Mouse (Mus musculus) embryonic facial prominence, embryonic 13.5 days (tissue): ENCODE data around the gene Trim58. TPM values are rescaled to one million over a fixed set of nuclear protein-coding genes. Genes with fewer than 3 reads are reported as not detected.

Experiments
- ATAC-seq: fragments of 200-750 bp; cut with Nextera tagmentation; 2 replicates; pipeline ENCODE4 v1.8.0; 2017; ENCODE audit warnings: low read depth; ENCODE audit not compliant: insufficient number of reproducible peaks, insufficient read depth, low FRiP score, low TSS enrichment
- H3K27ac ChIP-seq: fragments of 300-500 bp; sonication (generic); 2 replicates; pipeline ENCODE4 v1.5.1; 2015; ENCODE audit warnings: moderate library complexity, mild to moderate bottlenecking, inconsistent platforms
- H3K27me3 ChIP-seq: fragments of 300-500 bp; sonication (generic); 2 replicates; pipeline ENCODE4 v1.6.1; 2015; ENCODE audit warnings: mild to moderate bottlenecking, inconsistent platforms
- H3K36me3 ChIP-seq: fragments of 300-500 bp; sonication (generic); 2 replicates; pipeline ENCODE4 v1.6.1; 2015; ENCODE audit warnings: mild to moderate bottlenecking, inconsistent platforms
- H3K4me1 ChIP-seq: fragments of 300-500 bp; sonication (generic); 2 replicates; pipeline ENCODE4 v1.6.1; 2015; ENCODE audit warnings: inconsistent platforms
- H3K4me2 ChIP-seq: fragments of 300-500 bp; sonication (generic); 2 replicates; pipeline ENCODE4 v1.6.1; 2015; ENCODE audit warnings: moderate library complexity, mild to moderate bottlenecking, inconsistent platforms
- H3K4me3 ChIP-seq: fragments of 300-500 bp; sonication (generic); 2 replicates; pipeline ENCODE4 v1.5.1; 2015; ENCODE audit warnings: mild to moderate bottlenecking, inconsistent platforms
- H3K9ac ChIP-seq: fragments of 300-500 bp; sonication (generic); 2 replicates; pipeline ENCODE4 v1.6.1; 2015; ENCODE audit warnings: mild to moderate bottlenecking, inconsistent platforms
- H3K9me3 ChIP-seq: fragments of 300-500 bp; sonication (generic); 2 replicates; pipeline ENCODE4 v1.6.1; 2016; ENCODE audit warnings: inconsistent platforms
- WGBS: fragments of 180-500 bp; shearing (Covaris S2); methylation state at CpG from one replicate; pipeline ENCODE4 v1.1.7; 2015; ENCODE audit warnings: mixed read lengths; 5-methylcytosine and 5-hydroxymethylcytosine counted together
- polyA plus RNA-seq: library from polyadenylated mRNA; unstranded; fragments of >200 nt; fragmentation: Nextera tagmentation; extraction: Ambion mirVana; gene quantifications from 2 replicates; pipeline ENCODE4 v1.2.1, GENCODE M21; 2015

Gene Trim58
- polyA plus RNA-seq, 1 experiment from 2014 or later = 0.13 TPM

- H3K4me2 ChIP-seq = no peak overlapping the region
- no peak overlapping the region for H3K4me3 ChIP-seq
- no peaks in the 10 kb centered on the region for H3K27me3 ChIP-seq
- 62% methylated on average over 3 of the region's 3 CpGs for WGBS
- no peaks in the 10 kb centered on the region for H3K9me3 ChIP-seq
- ATAC-seq = no peak
- no peak overlapping the region for H3K27ac ChIP-seq
- H3K36me3 ChIP-seq = no peaks in the 10 kb centered on the region
- H3K4me1 ChIP-seq = no peaks in the 10 kb centered on the region
- no peak overlapping the region for H3K9ac ChIP-seq
These were observed 21.9 kb upstream of the Trim58 start for GRCm38 (mm10) chr11:58618369-58618768.

- Histone ChIP-seq H3K9me3 (no peaks in the 10 kb centered on the region), H3K36me3 (no peaks in the 10 kb centered on the region), H3K4me3 (no peak overlapping the region), H3K27me3 (no peaks in the 10 kb centered on the region), H3K4me1 (no peaks in the 10 kb centered on the region), H3K4me2 (no peak overlapping the region), H3K27ac (no peak overlapping the region), H3K9ac (no peak overlapping the region)
- 76% methylated on average over 6 of the region's 6 CpGs for WGBS
- no peak for ATAC-seq
These were observed 21.5 kb upstream of the Trim58 start for GRCm38 (mm10) chr11:58618793-58619192.

GRCm38 (mm10) chr11:58626146-58626545 is 14.1 kb upstream of the Trim58 start:
- H3K4me3 ChIP-seq = no peak overlapping the region
- no peak overlapping the region for H3K4me2 ChIP-seq
- H3K9me3 ChIP-seq = no peaks in the 10 kb centered on the region
- ATAC-seq = no peak
- no peaks in the 10 kb centered on the region for H3K27me3 ChIP-seq
- H3K9ac ChIP-seq = no peak overlapping the region
- H3K36me3 ChIP-seq = no peaks in the 10 kb centered on the region
- no peaks in the 10 kb centered on the region for H3K4me1 ChIP-seq
- no peak overlapping the region for H3K27ac ChIP-seq
- 63% methylated on average over 4 of the region's 4 CpGs for WGBS

- no peaks in the 10 kb centered on the region; the same call in 1 of the 2 replicates for H3K27me3 ChIP-seq
- H3K36me3 ChIP-seq = no peaks in the 10 kb centered on the region
- H3K4me2 ChIP-seq = no peak within 1 kb of the TSS
- H3K9ac ChIP-seq = no peak within 1 kb of the TSS
- no peak within 1 kb of the TSS for H3K27ac ChIP-seq
- H3K9me3 ChIP-seq = no peaks in the 10 kb centered on the region
- H3K4me3 ChIP-seq = no peak within 1 kb of the TSS
- no peak for ATAC-seq
- H3K4me1 ChIP-seq = no peaks in the 10 kb centered on the region
- WGBS = 75% methylated on average over 5 of the region's 5 CpGs
These were observed 9.9 kb upstream of the Trim58 start, which contains the start of gene Olfr323 for GRCm38 (mm10) chr11:58630401-58630800. Gene Olfr323 (minus strand): TSS chr11:58630501.

- no peak overlapping the region for H3K27ac ChIP-seq
- H3K27me3 ChIP-seq = peaks cover 27% of the 10 kb centered on the region
- H3K9ac ChIP-seq = no peak overlapping the region
- no peak overlapping the region for H3K4me2 ChIP-seq
- no peaks in the 10 kb centered on the region for H3K9me3 ChIP-seq
- WGBS = 60% methylated on average over 4 of the region's 4 CpGs
- H3K36me3 ChIP-seq = no peaks in the 10 kb centered on the region
- ATAC-seq = no peak
- no peak overlapping the region for H3K4me3 ChIP-seq
- no peaks in the 10 kb centered on the region for H3K4me1 ChIP-seq
These were observed 5.4 kb upstream of the Trim58 start for GRCm38 (mm10) chr11:58634878-58635277.

- no peak for ATAC-seq
These were observed 3.8 kb upstream of the Trim58 start for GRCm38 (mm10) chr11:58636376-58636977.

GRCm38 (mm10) chr11:58638176-58638701 is 2.0 kb upstream of the Trim58 start:
- Histone ChIP-seq H3K36me3 (no peaks in the 10 kb centered on the region), H3K27me3 (peaks cover 50% of the 10 kb centered on the region), H3K4me3 (no peak overlapping the region), H3K9ac (no peak overlapping the region), H3K27ac (no peak overlapping the region), H3K4me1 (peaks cover 11% of the 10 kb centered on the region), H3K9me3 (no peaks in the 10 kb centered on the region), H3K4me2 (no peak overlapping the region)
- ATAC-seq = no peak
- WGBS = 44% methylated on average over 7 of the region's 7 CpGs

More at GRCm38 (mm10) chr11:58636376-58636977, 3.8 kb upstream of the Trim58 start:
- peaks cover 43% of the 10 kb centered on the region for H3K27me3 ChIP-seq
- peaks cover 11% of the 10 kb centered on the region for H3K4me1 ChIP-seq
- H3K27ac ChIP-seq = no peak overlapping the region
- WGBS = 22% methylated on average over 4 of the region's 4 CpGs
- H3K9ac ChIP-seq = no peak overlapping the region
- H3K36me3 ChIP-seq = no peaks in the 10 kb centered on the region
- H3K4me3 ChIP-seq = no peak overlapping the region
- H3K9me3 ChIP-seq = no peaks in the 10 kb centered on the region
- H3K4me2 ChIP-seq = no peak overlapping the region

- 34% methylated on average over 14 of the region's 14 CpGs for WGBS
- H3K27ac ChIP-seq = no peak overlapping the region
- H3K36me3 ChIP-seq = no peaks in the 10 kb centered on the region
- H3K4me3 ChIP-seq = peak overlapping the region; percentile 40
- peaks cover 57% of the 10 kb centered on the region for H3K27me3 ChIP-seq
- H3K9ac ChIP-seq = no peak overlapping the region
- no peak for ATAC-seq
- H3K4me2 ChIP-seq = peak overlapping the region; percentile 71
- H3K9me3 ChIP-seq = no peaks in the 10 kb centered on the region
- H3K4me1 ChIP-seq = peaks cover 11% of the 10 kb centered on the region
These were observed 792 bp downstream of the Trim58 start for GRCm38 (mm10) chr11:58641057-58641456.

- H3K4me2 ChIP-seq = no peak overlapping the region
- no peaks in the 10 kb centered on the region for H3K36me3 ChIP-seq
- H3K9me3 ChIP-seq = no peaks in the 10 kb centered on the region
- H3K27ac ChIP-seq = no peak overlapping the region
- peaks cover 56% of the 10 kb centered on the region for H3K27me3 ChIP-seq
- 82% methylated on average over 13 of the region's 13 CpGs for WGBS
- H3K4me3 ChIP-seq = no peak overlapping the region
- H3K9ac ChIP-seq = no peak overlapping the region
- peaks cover 11% of the 10 kb centered on the region for H3K4me1 ChIP-seq
- ATAC-seq = no peak
These were observed 1.5 kb downstream of the Trim58 start for GRCm38 (mm10) chr11:58641638-58642358.

- no peak for ATAC-seq
- Histone ChIP-seq H3K9ac (no peak overlapping the region), H3K36me3 (no peaks in the 10 kb centered on the region), H3K4me2 (no peak overlapping the region), H3K27ac (no peak overlapping the region), H3K27me3 (peaks cover 44% of the 10 kb centered on the region), H3K4me1 (peaks cover 11% of the 10 kb centered on the region), H3K4me3 (no peak overlapping the region), H3K9me3 (no peaks in the 10 kb centered on the region)
- WGBS = 42% methylated on average over 6 of the region's 6 CpGs
These were observed 3.1 kb downstream of the Trim58 start for GRCm38 (mm10) chr11:58643350-58643749.

GRCm38 (mm10) chr11:58655151-58655550 is 14.9 kb downstream of the Trim58 start:
- Histone ChIP-seq H3K4me1 (no peaks in the 10 kb centered on the region), H3K36me3 (no peaks in the 10 kb centered on the region), H3K9me3 (no peaks in the 10 kb centered on the region), H3K27me3 (no peaks in the 10 kb centered on the region), H3K4me3 (no peak overlapping the region), H3K4me2 (no peak overlapping the region), H3K9ac (no peak overlapping the region), H3K27ac (no peak overlapping the region)
- ATAC-seq = no peak
- 76% methylated on average over 3 of the region's 3 CpGs for WGBS

GRCm38 (mm10) chr11:58658596-58658995 is 18.3 kb downstream of the Trim58 start, which contains the start of gene Olfr322:
Gene Olfr322 (plus strand): TSS chr11:58658782.
- no peak within 1 kb of the TSS for H3K4me2 ChIP-seq
- no peaks in the 10 kb centered on the region for H3K9me3 ChIP-seq
- no peak within 1 kb of the TSS for H3K4me3 ChIP-seq
- no peaks in the 10 kb centered on the region for H3K4me1 ChIP-seq
- 87% methylated on average over 4 of the region's 4 CpGs for WGBS
- ATAC-seq = no peak
- no peak within 1 kb of the TSS for H3K27ac ChIP-seq
- no peaks in the 10 kb centered on the region for H3K36me3 ChIP-seq
- no peaks in the 10 kb centered on the region for H3K27me3 ChIP-seq
- no peak within 1 kb of the TSS for H3K9ac ChIP-seq
